Mouse (Mus musculus) ES-E14 (cell line): Measurements from ENCODE around the gene Etfb.

Experiments
- CHD2 ChIP-seq: IDR thresholded peaks from 2 replicates; pipeline ENCODE4 v1.6.1; 2014; ENCODE audit warnings: mild to moderate bottlenecking, low read depth, low read length, inconsistent platforms
- HCFC1 ChIP-seq: IDR thresholded peaks from 2 replicates; pipeline ENCODE4 v1.6.1; 2012; ENCODE audit warnings: low read length, inconsistent platforms, borderline replicate concordance; ENCODE audit not compliant: insufficient read depth
- MAFK ChIP-seq: IDR thresholded peaks from 2 replicates; pipeline ENCODE4 v1.6.1; 2014; ENCODE audit warnings: mild to moderate bottlenecking, low read depth, low read length, inconsistent platforms; ENCODE audit not compliant: insufficient read depth
- ZC3H11A ChIP-seq: IDR thresholded peaks from 2 replicates; pipeline ENCODE4 v1.6.1; 2012; ENCODE audit warnings: low read depth, mild to moderate bottlenecking, inconsistent platforms, low read length, borderline replicate concordance
- ZNF384 ChIP-seq: IDR thresholded peaks from 2 replicates; pipeline ENCODE4 v1.6.1; 2012; ENCODE audit warnings: low read depth, low read length, inconsistent platforms

GRCm38 (mm10) chr7:43407573-43407972, 36.3 kb upstream of the Etfb start:
- TF ChIP-seq CHD2 (no peak), ZC3H11A (no peak), MAFK (no peak), ZNF384 (no peak), HCFC1 (no peak)
